17 mouse cellular contexts compared by ENCODE assay signal in the genomic region with DNA sequence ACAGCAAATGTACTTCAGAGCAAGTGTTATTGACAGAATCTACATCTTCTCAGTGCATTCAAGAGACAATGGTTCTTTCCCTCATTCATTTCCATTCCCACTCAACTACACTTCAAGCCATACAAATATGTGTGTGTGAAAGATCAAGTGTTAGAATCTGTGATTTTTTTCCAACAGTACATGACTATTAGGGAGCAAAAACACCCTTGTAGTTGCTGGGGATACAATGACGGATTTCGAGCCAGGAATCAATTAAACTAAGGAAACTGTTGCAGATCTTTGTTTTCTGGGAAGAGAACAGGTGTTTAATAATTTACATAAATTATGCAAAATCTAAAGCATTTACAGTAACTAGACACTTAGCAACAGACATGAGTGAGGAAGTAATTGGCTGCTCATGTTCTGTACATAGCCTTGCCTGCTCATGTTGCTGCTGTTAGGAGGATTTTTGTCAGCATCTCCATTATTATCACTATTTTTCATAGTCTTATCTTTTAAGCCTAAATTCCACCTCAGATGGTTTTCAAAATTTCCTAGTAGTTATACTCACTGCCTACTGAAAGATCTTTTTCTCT.
"Had no signal": no experiment of that assay in that cellular context is flagged by ENCODE, and none has a peak within 500 bp of the region (broad histone marks: within the 10 kb centered on the region; RNA-seq: fewer than 3 reads in every experiment).

No protein-coding gene starts in this region.

- H3K9ac ChIP-seq: lung, embryonic 15.5 days; midbrain, embryonic 13.5 days; midbrain, embryonic 15.5 days; neural tube, embryonic 12.5 days; stomach, embryonic 15.5 days had no signal

- H3K4me2 ChIP-seq: lung, embryonic 15.5 days; midbrain, embryonic 11.5 days; midbrain, embryonic 13.5 days; midbrain, embryonic 15.5 days; neural tube, embryonic 12.5 days; stomach, embryonic 15.5 days had no signal

- H3K4me1 ChIP-seq: lung, embryonic 15.5 days; megakaryocyte, embryonic 14.5 days; midbrain, embryonic 13.5 days; midbrain, embryonic 15.5 days; neural tube, embryonic 12.5 days; stomach, embryonic 15.5 days had no signal

- DNase-seq: lung, adult 2 months; lung, postnatal 14 days; lung, postnatal 36 days; right cerebral cortex, postnatal 14 days; thymus, adult 2 months; thymus, postnatal 25 days; thymus, postnatal 4 days had no signal

- H3K36me3 ChIP-seq: lung, embryonic 15.5 days; midbrain, embryonic 13.5 days; midbrain, embryonic 15.5 days; neural tube, embryonic 12.5 days; stomach, embryonic 15.5 days had no signal

- H3K9me3 ChIP-seq: lung, embryonic 15.5 days; megakaryocyte, embryonic 14.5 days; midbrain, embryonic 13.5 days; midbrain, embryonic 15.5 days; neural tube, embryonic 12.5 days; stomach, embryonic 15.5 days had no signal

- H3K4me3 ChIP-seq: lung, embryonic 15.5 days; megakaryocyte, embryonic 14.5 days; midbrain, embryonic 13.5 days; midbrain, embryonic 15.5 days; neural tube, embryonic 12.5 days; stomach, embryonic 15.5 days had no signal

- H3K27ac ChIP-seq: lung, embryonic 15.5 days; macrophage; midbrain, embryonic 13.5 days; midbrain, embryonic 15.5 days; neural tube, embryonic 12.5 days; stomach, embryonic 15.5 days; stomach, postnatal 0 days had no signal

- H3K27me3 ChIP-seq: lung, embryonic 15.5 days; megakaryocyte, embryonic 14.5 days; midbrain, embryonic 13.5 days; midbrain, embryonic 15.5 days; neural tube, embryonic 12.5 days; stomach, embryonic 15.5 days had no signal

- ATAC-seq: lung, postnatal 0 days; midbrain, embryonic 13.5 days; midbrain, embryonic 15.5 days had no signal
